Mouse (Mus musculus) heart, postnatal 25 days (tissue): ENCODE measurements around the gene Tspan31. TPM values are rescaled to one million over a fixed set of nuclear protein-coding genes. Genes with fewer than 3 reads are reported as not detected.
"Not testable (repeated sequence)": the region's sequence is repeated elsewhere in the genome, so short reads cannot be mapped to it uniquely, and the experiment has no call there.

Experiments
- DNase-seq: peaks from one replicate; pipeline ENCODE4 v3.0.0; 2022; ENCODE audit warnings: low spot score
- intact Hi-C: fragments of 180-260 bp; cut with DNase I; formaldehyde crosslinking; loops from one replicate; pipeline ENCODE4 v1.15.1; 2025
- total RNA-seq, 2 experiments: library from RNA; stranded (reverse); gene quantifications; 2 replicates each; pipeline ENCODE4 v1.2.3; 2021

Tspan31 gene
- total RNA-seq, 2 experiments from 2014 or later: 43.4 to 47.4 TPM

GRCm38 (mm10) chr10:127085052-127085451 lies 15.0 kb upstream of the Tspan31 start:
- intact Hi-C loops: no loop called here
- DNase-seq: no peak

- DNase-seq: no peak
- intact Hi-C loops: no loop called here
Observed at GRCm38 (mm10) chr10:127083915-127084306, 13.8 kb upstream of the Tspan31 start.

DNA sequence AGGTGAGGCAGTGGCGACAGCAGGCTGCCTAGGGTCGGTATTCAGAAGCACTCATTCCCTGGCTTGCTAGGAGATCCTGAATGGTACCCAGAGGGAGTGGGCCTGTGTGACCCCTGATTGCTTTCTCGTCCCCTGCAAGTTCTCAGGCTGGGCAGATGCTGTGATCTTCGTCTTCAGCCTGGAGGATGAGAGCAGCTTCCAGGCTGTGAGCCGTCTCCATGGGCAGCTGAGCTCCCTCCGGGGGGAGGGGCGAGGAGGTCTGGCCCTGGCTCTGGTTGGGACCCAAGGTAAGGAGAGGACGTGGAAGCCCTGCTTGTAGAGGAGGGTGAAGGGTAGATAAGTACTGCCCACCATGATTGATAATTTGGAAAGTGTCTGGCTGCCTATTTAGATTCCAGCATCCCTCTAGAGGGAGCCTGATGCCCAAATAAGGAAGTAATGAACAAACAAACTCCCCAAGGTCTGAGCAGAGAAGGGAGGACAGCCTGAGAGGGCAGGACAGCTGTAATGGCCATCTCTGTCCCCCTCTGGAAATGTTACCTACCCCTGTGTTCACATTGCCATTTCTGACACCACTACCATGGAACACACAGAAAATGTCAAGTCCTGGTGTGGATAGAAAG lies 13.3 kb upstream of the Tspan31 start:
- intact Hi-C loops: no loop called here

GRCm38 (mm10) chr10:127081996-127082620 lies 12.0 kb upstream of the Tspan31 start:
- intact Hi-C loops: no loop called here
- no peak for DNase-seq

More for the DNA sequence above, 13.3 kb upstream of the Tspan31 start:
- DNase-seq: no peak

- intact Hi-C loops: no loop called here
- DNase-seq: no peak
Observed at GRCm38 (mm10) chr10:127080901-127081780, 11.1 kb upstream of the Tspan31 start.

- intact Hi-C loops: no loop called here
- DNase-seq: no peak
Observed at GRCm38 (mm10) chr10:127079665-127080391, 9.8 kb upstream of the Tspan31 start.

- no peak for DNase-seq
- intact Hi-C loops: no loop called here
Observed at GRCm38 (mm10) chr10:127078677-127079575, 8.9 kb upstream of the Tspan31 start.

- intact Hi-C loops: no loop called here
- no peak for DNase-seq
Observed at GRCm38 (mm10) chr10:127078001-127078676, 8.1 kb upstream of the Tspan31 start.

- no peak for DNase-seq
- intact Hi-C loops: no loop called here
Observed at GRCm38 (mm10) chr10:127077515-127077914, 7.5 kb upstream of the Tspan31 start.

- intact Hi-C loops: no loop called here
- no peak for DNase-seq
Observed at GRCm38 (mm10) chr10:127076082-127076481, 6.0 kb upstream of the Tspan31 start.

DNA sequence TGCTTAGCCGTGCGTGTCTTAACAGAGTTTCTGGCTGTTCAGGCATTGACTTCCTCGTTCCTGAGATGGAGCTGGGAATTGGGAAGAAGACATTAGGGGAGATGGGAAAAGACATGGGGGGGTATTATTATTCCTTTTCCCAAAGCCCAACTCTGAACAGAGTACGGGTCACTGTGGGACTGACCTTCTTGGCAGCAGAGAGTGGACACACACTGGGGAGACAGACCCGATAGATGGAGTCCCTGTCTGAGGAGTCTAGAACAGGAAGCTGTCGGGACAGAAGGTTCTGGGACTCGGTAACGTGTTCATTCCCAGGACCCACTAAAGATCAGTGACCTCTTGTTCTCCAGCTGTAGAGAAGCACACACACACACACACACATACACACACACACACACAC lies 5.6 kb upstream of the Tspan31 start:
- intact Hi-C loops: no loop called here
- no peak for DNase-seq

GRCm38 (mm10) chr10:127075080-127075479 lies 5.0 kb upstream of the Tspan31 start, which contains the start of gene Agap2:
Gene Agap2, plus strand, starts transcription at chr10:127075284.
- intact Hi-C loops: no loop called here
- no peak for DNase-seq

GRCm38 (mm10) chr10:127073981-127074380 lies 3.9 kb upstream of the Tspan31 start:
- intact Hi-C loops: no loop called here
- DNase-seq: no peak

DNA sequence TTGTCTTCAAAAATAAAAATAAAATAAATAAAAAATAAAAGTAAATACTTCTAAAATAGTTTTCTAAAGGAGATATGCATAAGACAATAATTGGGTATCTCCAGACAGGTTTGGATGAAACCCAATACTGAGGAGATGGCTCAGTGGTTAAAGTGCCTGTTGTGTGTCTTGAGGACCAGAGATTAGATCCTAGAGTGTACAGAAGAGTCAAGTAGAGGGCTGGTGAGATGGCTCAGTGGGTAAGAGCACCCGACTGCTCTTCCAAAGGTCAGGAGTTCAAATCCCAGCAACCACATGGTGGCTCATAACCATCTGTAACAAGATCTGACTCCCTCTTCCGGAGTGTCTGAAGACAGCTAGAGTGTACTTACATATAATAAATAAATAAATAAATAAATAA lies 2.9 kb upstream of the Tspan31 start:
- DNase-seq, intact Hi-C loops: not testable (repeated sequence)

- DNase-seq, intact Hi-C loops: not testable (repeated sequence)
Observed at GRCm38 (mm10) chr10:127072270-127072669, 2.2 kb upstream of the Tspan31 start.

GRCm38 (mm10) chr10:127071203-127071602 lies 1.1 kb upstream of the Tspan31 start:
- DNase-seq: no peak
- intact Hi-C loops: no loop called here

DNA sequence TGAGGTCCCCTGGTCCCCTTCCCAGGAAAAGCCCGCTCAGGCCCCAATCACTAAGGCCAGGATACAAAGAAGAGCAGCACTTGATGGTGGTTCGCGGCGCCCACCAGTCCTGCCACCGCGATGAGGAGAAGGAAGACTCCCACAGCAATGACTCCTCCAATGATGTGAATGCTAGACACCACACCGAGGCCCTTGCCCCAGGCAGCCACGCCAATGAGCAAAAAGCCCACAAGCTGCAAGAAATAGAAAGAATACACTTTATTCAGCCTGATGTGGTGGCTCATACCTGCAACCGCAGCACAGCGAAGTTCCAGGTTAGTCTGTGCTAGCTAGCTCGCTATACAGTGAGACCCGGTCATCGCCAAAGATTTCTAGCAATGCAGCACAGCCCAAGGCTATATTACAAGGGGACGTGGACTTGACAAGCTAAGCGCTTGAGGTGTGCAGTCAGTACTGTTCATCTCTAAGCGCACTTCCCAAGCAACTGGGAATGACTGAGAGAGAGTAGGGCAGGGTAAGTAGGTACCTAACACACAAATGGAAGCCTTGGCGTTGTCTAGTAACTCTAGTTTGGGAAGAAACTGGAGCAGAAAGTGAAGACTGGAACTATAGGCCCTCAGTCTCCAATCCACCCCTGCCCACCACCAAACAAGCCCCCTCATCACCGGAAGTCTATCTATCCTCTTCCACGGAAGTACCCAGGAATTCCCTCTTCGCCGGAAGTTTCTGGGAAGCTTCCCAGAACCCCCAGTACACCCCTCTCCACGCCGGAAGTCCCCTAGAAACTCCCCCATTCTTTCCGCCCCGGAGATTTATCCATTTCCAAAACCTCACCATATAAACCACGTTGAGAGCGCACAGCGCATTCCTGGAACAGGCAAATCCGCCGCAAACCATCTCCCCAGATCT lies 529 bp downstream of the Tspan31 start:
- intact Hi-C loops: no loop called here
- no peak for DNase-seq
